Mouse (Mus musculus) embryo, embryonic 10 days (tissue): ENCODE measurements around the gene Trib2.

Experiments used
- DNase-seq: peaks from one replicate; pipeline ENCODE4 v3.0.0-alpha.2; 2015; ENCODE audit warnings: low spot score

Gene Trib2

GRCm38 (mm10) chr12:15816740-15817178, at the start of gene Trib2:
TSS of gene Trib2 (minus strand) at chr12:15816922.
- DNase-seq: peak; percentile 90

DNA sequence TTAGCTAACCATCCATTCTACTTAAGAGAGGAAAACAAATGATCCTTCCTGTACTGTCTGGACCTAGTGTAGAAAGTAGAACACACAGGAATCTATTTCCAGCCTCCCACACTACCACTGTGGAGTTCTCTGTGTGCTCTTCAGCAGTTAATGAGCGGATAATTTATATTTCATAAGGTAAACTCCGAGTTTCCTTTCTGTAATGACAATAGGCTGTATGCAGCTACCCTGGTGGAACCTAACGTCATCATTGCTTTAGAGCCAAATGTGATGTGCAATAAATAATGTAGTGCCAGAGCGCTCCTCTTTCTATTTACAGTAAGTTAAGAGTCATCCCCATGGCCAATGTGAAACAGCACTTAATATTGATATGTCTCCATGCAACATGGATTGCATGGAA, 41.3 kb upstream of the Trib2 start:
- no peak for DNase-seq

DNA sequence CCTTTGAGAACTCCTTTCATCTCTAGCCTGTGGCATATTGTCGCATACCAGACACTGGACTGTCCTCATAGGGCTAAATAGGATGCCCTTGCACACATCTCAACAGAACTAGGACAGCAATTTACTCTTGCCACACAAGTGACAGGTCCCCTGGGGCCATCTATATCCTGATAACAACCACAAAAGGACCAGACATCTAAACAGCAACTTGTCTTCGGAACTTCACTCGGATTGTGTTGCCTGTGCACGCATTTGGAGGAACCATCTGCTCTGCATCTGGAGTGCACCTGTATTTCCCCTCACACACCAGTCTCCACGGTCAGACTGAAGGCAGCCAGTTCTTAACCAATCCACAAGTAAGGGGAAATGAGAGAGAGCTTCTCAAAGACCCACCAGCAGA, 39.2 kb upstream of the Trib2 start:
- DNase-seq: no peak

GRCm38 (mm10) chr12:15852781-15853180, 36.1 kb upstream of the Trib2 start:
- DNase-seq: no peak

GRCm38 (mm10) chr12:15852031-15852430, 35.3 kb upstream of the Trib2 start:
- DNase-seq: no peak

- DNase-seq: no peak
These were observed 33.7 kb upstream of the Trib2 start for GRCm38 (mm10) chr12:15850441-15850895.

GRCm38 (mm10) chr12:15849861-15850294, 33.2 kb upstream of the Trib2 start:
- peak; percentile 6 for DNase-seq

GRCm38 (mm10) chr12:15848391-15848790, 31.7 kb upstream of the Trib2 start:
- no peak for DNase-seq

GRCm38 (mm10) chr12:15844701-15845100, 28.0 kb upstream of the Trib2 start:
- no peak for DNase-seq

- DNase-seq: no peak
These were observed 24.3 kb upstream of the Trib2 start for GRCm38 (mm10) chr12:15840864-15841557.

DNA sequence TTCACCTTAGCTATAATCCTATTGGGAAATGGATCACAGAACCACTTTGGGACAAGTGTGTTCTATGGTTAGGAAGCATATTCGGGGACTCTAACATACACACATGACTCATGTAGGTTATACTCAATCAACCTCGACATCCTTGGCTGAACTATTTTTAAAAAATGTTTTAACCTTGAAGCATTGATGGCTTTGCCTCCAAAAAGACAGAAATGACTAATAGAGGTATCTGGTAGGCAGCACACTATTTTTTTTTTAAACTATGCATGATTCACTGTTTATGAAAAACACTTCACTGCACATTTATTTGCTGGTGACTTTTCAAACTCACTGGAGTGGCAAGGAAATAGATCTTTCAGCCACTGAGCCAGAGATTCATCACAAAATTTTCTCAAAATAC, 21.5 kb upstream of the Trib2 start:
- no peak for DNase-seq

- no peak for DNase-seq
These were observed 20.8 kb upstream of the Trib2 start for GRCm38 (mm10) chr12:15837566-15837965.

- DNase-seq: no peak
These were observed 15.9 kb upstream of the Trib2 start for GRCm38 (mm10) chr12:15832674-15833052.

DNA sequence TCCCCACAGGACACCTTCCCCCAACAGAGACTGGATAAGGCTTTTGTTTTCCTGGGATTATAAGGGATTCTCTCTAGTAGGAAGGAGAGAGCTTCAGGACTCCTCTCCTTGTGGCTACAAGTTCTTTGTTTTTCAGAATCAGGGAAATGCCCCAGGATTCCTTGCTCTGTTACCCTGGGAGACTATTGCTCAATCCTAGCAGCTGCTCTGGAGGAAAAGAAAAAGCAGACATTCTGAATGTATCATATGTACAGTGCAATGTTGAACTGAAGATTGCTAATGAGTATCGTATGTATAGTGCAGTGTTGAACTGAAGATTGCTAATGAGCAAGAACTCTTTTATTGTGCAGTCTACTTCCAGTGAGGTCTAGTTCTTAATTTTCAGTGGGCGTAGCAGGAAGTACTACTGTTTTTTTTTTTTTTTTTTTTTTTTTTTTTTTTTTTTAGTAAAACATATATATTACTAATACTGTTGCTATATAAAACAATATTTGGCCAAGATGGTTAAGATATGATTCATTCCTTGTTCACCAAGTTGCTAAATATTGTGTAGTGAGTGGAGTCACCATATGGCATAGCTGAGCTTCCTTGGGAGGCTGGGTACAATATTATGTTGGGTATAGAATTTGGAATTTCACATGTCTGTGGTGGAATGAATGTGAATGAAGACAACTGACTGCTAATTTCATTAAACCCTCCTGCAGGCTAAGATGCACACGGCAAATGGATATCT, 15.4 kb upstream of the Trib2 start:
- no peak for DNase-seq

DNA sequence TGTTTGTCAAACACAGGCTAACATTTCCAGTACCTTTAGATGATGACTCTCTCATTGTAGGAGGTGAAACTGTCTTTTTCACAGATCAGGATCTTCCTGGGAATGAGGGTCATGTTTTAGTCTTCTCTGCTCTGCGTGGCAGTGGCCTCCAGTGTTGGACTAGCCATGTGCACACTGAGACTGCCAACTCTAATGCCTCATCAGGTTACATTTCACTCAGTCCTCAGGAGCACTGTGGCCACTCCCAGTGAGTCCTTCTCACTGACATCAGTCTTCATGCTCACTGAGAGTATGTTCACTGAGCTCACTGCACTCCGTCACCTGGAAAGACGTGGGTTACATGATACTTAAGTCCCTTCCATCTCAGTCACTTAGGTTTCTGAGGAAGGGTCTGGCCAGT, 14.0 kb upstream of the Trib2 start:
- no peak for DNase-seq

- DNase-seq: no peak
These were observed 12.2 kb upstream of the Trib2 start for GRCm38 (mm10) chr12:15828815-15829398.

GRCm38 (mm10) chr12:15821019-15821418, 4.3 kb upstream of the Trib2 start:
- DNase-seq: no peak

GRCm38 (mm10) chr12:15817365-15817764, 643 bp upstream of the Trib2 start:
- peak; percentile 16 for DNase-seq

GRCm38 (mm10) chr12:15816254-15816605, 492 bp downstream of the Trib2 start:
- peak; percentile 66 for DNase-seq

DNA sequence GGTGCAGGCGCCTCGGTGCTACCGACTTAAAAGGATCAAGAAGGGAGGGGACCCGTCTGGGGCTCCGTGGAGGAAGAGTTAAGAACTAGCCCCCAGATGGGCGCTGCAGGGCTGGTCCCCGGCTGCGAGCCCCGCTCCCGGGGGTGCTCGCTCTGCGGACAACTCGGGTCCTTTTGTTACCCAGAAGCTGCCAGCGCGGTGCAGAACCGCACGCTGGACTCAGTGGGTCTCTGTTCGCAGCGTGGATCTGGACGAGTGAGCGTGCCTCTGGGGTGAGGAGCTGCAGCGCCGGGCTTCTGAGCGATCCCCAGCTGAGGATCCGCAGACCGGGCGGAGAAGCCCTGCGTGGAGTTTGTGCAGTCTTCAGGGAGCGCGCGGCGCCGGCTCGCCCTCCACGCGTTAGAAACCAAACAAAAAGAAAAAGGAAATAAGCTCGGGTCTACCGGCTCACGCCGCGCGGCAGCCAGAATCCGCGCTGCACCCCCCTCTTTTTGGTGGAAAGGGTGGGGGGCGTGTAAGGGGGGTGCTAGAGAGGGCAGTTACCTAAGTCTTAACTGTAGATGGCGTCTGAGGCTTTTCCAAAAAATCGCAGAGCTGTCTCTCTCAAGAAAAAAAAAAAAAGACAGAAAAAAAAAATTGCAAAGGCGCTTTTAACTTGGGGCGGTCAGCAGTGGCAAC, 1.0 kb downstream of the Trib2 start:
- DNase-seq: peak; percentile 59

- DNase-seq: peak; percentile 72
These were observed 1.5 kb downstream of the Trib2 start for GRCm38 (mm10) chr12:15815170-15815575.

DNA sequence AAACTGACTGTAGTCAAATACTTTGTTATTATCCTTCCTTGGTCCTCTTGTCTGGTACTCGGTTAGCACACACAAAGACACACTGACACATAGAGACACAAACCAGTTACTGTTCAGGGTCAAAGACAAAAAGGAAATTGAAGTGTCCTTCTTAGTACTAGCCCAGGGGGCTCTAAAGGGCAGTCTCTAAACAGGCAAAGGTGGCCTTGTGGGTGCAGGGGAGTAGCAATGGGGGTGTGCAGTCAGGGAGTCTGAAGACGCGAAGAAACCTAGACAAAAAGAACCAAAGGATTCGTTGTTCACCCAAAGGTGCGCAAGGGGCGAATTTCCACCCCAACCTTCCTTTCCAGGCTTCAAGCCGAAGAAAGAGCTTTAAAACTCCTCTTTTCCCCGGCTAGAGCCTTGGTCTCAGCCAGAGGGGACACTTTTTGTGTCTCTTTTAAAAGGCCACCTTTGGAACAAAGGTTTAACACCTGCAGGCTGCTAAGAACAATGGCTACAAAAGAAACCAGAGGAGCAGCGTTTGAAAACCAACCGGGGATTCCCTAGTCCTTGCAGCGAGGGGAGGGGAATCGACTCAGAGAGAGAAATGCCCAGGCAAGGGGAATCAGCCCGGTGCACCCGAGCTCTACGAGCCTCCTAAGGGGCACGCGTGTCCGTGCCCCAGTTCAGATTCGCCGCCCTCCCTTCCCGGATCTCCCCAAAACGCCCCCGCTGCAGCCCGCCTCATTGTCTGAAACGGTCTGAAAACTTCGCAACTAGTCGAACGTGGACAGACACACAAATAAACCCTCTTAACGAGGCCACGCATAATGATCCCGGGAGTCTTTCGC, 2.3 kb downstream of the Trib2 start:
- DNase-seq: peak; percentile 54
